Mouse (Mus musculus) forebrain, embryonic 11.5 days (tissue): Measurements from ENCODE around the gene Vmn1r32. TPM values are rescaled to one million over a fixed set of nuclear protein-coding genes. Genes with fewer than 3 reads are reported as not detected.
A peak's percentile ranks its signal among the peaks of the same experiment; 100 is the strongest.

Source experiments
- ATAC-seq: fragments of 200-750 bp; cut with Nextera tagmentation; replicated peaks from 2 replicates; pipeline ENCODE4 v1.8.0; 2017; ENCODE audit warnings: moderate TSS enrichment; ENCODE audit not compliant: low FRiP score
- DNase-seq: peaks from one replicate; pipeline ENCODE4 v3.0.0-alpha.2; 2017; ENCODE audit warnings: low spot score
- H3K27ac ChIP-seq: fragments of 300-500 bp; sonication (generic); 2 replicates; pipeline ENCODE4 v1.5.1; 2014; ENCODE audit warnings: low read depth, low read length
- H3K27me3 ChIP-seq: fragments of 300-500 bp; sonication (generic); 2 replicates; pipeline ENCODE4 v1.6.1; 2014; ENCODE audit warnings: mild to moderate bottlenecking, low read length, mixed read lengths; ENCODE audit not compliant: control insufficient read depth, insufficient read depth
- H3K36me3 ChIP-seq: fragments of 300-500 bp; sonication (generic); 2 replicates; pipeline ENCODE4 v1.6.1; 2014; ENCODE audit warnings: mild to moderate bottlenecking, low read length, moderate library complexity, mixed read lengths; ENCODE audit not compliant: control insufficient read depth, insufficient read depth
- H3K4me1 ChIP-seq: fragments of 300-500 bp; sonication (generic); replicated peaks from 2 replicates; pipeline ENCODE4 v1.6.1; 2014; ENCODE audit warnings: low read length, mixed read lengths; ENCODE audit not compliant: control insufficient read depth, insufficient read depth
- H3K4me2 ChIP-seq: fragments of 300-500 bp; sonication (generic); 2 replicates; pipeline ENCODE4 v1.6.1; 2014; ENCODE audit warnings: low read depth, mild to moderate bottlenecking, low read length, moderate library complexity, mixed read lengths; ENCODE audit not compliant: severe bottlenecking
- H3K4me3 ChIP-seq: fragments of 300-500 bp; sonication (generic); 2 replicates; pipeline ENCODE4 v1.5.1; 2014; ENCODE audit warnings: low read depth, low read length
- H3K9ac ChIP-seq: fragments of 300-500 bp; sonication (generic); 2 replicates; pipeline ENCODE4 v1.6.1; 2014; ENCODE audit warnings: low read length
- H3K9me3 ChIP-seq: fragments of 300-500 bp; sonication (generic); 2 replicates; pipeline ENCODE4 v1.6.1; 2016; ENCODE audit warnings: low read length, mixed read lengths; ENCODE audit not compliant: control insufficient read depth
- WGBS: fragments of 180-500 bp; shearing (Covaris S2); extraction: QIAGEN DNeasy Blood & Tissue Kit; methylation state at CpG from one replicate; pipeline ENCODE4 v1.1.7; 2014; 5-methylcytosine and 5-hydroxymethylcytosine counted together
- polyA plus RNA-seq: library from polyadenylated mRNA; unstranded; fragments of >200 nt; fragmentation: Nextera tagmentation; extraction: Ambion mirVana; gene quantifications from 2 replicates; pipeline ENCODE4 v1.2.1, GENCODE M21; 2014

The Vmn1r32 gene
- polyA plus RNA-seq, result 0.13 and 0.16 TPM in 2 replicates

GRCm38 (mm10) chr6:66559996-66560395 is at the start of gene Vmn1r32:
TSS of gene Vmn1r32 (minus strand) at chr6:66560096.
- 86% methylated on average over 1 of the region's 1 CpGs for WGBS
- ATAC-seq (no peak), DNase-seq (no peak)
- no peaks in the 10 kb centered on the region for H3K36me3 ChIP-seq
- no peaks in the 10 kb centered on the region for H3K27me3 ChIP-seq
- H3K4me3 ChIP-seq, result no peak within 1 kb of the TSS
- H3K4me1 ChIP-seq, result no peaks in the 10 kb centered on the region
- H3K9me3 ChIP-seq, result no peaks in the 10 kb centered on the region
- no peak within 1 kb of the TSS for H3K27ac ChIP-seq
- H3K4me2 ChIP-seq, result no peak within 1 kb of the TSS
- no peak within 1 kb of the TSS for H3K9ac ChIP-seq

DNA sequence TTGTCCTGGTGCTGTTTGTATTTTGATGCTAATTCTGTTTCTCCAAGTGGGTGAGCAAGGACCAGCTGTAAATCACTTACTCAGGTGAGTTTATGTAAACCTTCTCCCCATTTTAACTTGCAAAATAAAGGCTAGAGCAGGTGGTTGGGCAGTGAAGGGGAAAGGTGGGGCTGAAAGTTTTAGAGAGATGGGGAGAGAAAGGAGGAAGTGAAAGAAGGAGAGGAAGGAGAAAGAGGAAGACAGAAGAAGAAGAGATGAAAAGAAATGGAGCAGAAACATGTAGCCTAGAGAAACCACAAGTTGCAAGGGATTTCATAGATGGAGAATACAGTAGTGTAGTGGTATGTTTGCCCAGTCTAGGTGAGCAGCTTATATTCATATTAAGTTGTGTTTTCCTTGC is 35.9 kb upstream of the Vmn1r32 start:
- no peaks in the 10 kb centered on the region for H3K36me3 ChIP-seq
- DNase-seq (no peak), ATAC-seq (no peak)
- H3K9me3 ChIP-seq, result no peaks in the 10 kb centered on the region
- no peak overlapping the region for H3K4me3 ChIP-seq
- H3K4me2 ChIP-seq, result no peak overlapping the region
- H3K27me3 ChIP-seq, result no peaks in the 10 kb centered on the region
- no peak overlapping the region for H3K27ac ChIP-seq
- no peaks in the 10 kb centered on the region for H3K4me1 ChIP-seq
- no peak overlapping the region for H3K9ac ChIP-seq

- ATAC-seq (no peak), DNase-seq (no peak)
- peak overlapping the region; percentile 79 for H3K9ac ChIP-seq
- H3K9me3 ChIP-seq, result no peaks in the 10 kb centered on the region
- no peak overlapping the region for H3K27ac ChIP-seq
- H3K36me3 ChIP-seq, result peaks cover 5% of the 10 kb centered on the region; the same call in 1 of the 2 replicates
- H3K4me3 ChIP-seq, result peak overlapping the region; percentile 70
- peak overlapping the region; percentile 70 for H3K4me2 ChIP-seq
- no peaks in the 10 kb centered on the region for H3K27me3 ChIP-seq
- 20% methylated on average over 7 of the region's 7 CpGs for WGBS
- peaks cover 7% of the 10 kb centered on the region; the same call in 1 of the 2 replicates for H3K4me1 ChIP-seq
Observed at GRCm38 (mm10) chr6:66535966-66536365, 23.9 kb downstream of the Vmn1r32 start.

DNA sequence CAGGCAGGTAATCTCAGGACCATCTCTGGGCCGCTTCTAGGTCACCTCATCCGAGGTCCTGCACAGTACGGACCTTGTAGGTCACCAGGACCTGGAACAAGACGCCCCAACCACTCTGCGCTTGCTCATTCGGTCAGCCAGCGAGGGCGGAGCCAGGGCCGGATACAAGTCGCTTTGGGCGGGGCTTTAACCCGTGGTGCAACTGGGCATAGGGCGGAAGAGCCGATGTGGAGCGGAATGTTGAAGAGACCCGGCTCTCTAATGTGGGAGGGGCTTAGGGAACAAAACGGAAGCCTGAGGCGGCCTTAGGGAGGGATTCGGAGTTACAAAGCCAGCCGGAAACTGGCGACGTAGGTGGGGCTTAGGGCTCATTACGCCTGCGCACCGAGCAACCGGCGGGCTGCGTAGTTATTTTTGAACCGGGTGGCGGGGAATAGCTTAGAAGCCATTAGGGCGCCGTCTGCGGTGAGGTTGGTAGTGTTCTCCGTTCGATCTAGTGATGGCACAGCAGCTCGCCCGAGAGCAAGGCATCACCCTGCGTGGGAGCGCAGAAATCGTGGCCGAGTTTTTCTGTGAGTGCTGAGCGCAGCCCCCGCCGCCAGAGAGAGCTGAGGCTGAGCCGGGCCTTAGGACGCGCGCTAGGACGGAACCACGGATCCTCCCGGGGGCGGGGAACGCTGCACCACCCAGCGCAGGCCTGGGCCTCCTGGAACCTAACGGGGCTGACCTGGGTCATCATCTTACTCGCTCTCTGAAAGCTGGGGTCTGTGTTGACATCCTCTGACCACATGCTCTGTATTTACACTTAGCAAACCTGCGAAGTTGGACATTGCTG is 24.7 kb downstream of the Vmn1r32 start, which contains the start of gene Mad2l1:
Gene Mad2l1, plus strand, starts transcription at position 363 of the 835 bp plus-strand sequence.
- Histone ChIP-seq H3K9me3 (no peaks in the 10 kb centered on the region), H3K4me3 (peak within 1 kb of the TSS; percentile 70)

DNA sequence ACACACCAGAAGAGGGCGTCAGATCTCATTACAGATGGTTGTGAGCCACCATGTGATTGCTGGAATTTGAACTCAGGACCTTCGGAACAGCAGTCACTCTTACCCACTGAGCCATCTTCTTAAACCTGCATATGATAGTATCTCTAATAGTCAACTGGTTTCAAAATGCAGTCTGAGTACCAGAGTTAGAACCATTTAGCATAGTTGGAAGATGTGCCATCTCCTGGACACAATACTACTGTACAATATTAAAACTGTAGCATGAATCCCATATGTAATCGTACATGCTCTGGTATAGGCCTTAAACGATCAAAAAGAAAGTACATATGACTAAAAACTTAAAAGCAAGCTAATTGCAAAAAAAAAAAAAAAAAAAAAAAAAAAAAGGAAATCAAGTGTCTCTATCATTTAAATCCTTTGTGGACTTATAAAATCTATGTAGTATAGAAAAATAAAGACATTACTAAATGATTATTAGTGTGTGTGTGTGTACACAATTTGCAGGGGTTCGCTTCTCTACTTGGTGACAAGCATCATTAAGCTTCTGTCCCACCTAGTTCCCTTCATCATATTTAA is 25.4 kb downstream of the Vmn1r32 start:
- ATAC-seq, result no peak
- H3K4me3 ChIP-seq, result peak overlapping the region; percentile 70
- peaks cover 4% of the 10 kb centered on the region; the same call in 1 of the 2 replicates for H3K36me3 ChIP-seq
- peak overlapping the region; percentile 58 for H3K9ac ChIP-seq
- no peaks in the 10 kb centered on the region for H3K27me3 ChIP-seq
- DNase-seq, result no peak
- WGBS, result 80% methylated on average over 5 of the region's 5 CpGs
- peak overlapping the region; percentile 58 for H3K4me2 ChIP-seq
- H3K27ac ChIP-seq, result peak overlapping the region; percentile 46; the same call in 1 of the 2 replicates
- no peaks in the 10 kb centered on the region for H3K9me3 ChIP-seq
- H3K4me1 ChIP-seq, result peaks cover 7% of the 10 kb centered on the region; the same call in 1 of the 2 replicates

More for the DNA sequence above, 24.7 kb downstream of the Vmn1r32 start, which contains the start of gene Mad2l1:
- Histone ChIP-seq H3K27me3 (no peaks in the 10 kb centered on the region), H3K9ac (peak within 1 kb of the TSS; percentile 79), H3K4me1 (peaks cover 7% of the 10 kb centered on the region; the same call in 1 of the 2 replicates), H3K4me2 (peak within 1 kb of the TSS; percentile 70), H3K36me3 (peaks cover 5% of the 10 kb centered on the region; the same call in 1 of the 2 replicates), H3K27ac (peak within 1 kb of the TSS; percentile 66)
- under 1% methylated on average over 57 of the region's 57 CpGs for WGBS
- DNase-seq (peak; percentile 95), ATAC-seq (peak; percentile 99)

- WGBS, result 40% methylated on average over 3 of the region's 3 CpGs
- Histone ChIP-seq H3K36me3 (no peaks in the 10 kb centered on the region), H3K9me3 (no peaks in the 10 kb centered on the region), H3K4me3 (no peak overlapping the region), H3K4me1 (peaks cover 7% of the 10 kb centered on the region; the same call in 1 of the 2 replicates), H3K4me2 (no peak overlapping the region), H3K9ac (no peak overlapping the region), H3K27ac (no peak overlapping the region), H3K27me3 (no peaks in the 10 kb centered on the region)
- ATAC-seq (no peak), DNase-seq (no peak)
Observed at GRCm38 (mm10) chr6:66533241-66533640, 26.7 kb downstream of the Vmn1r32 start.

- ATAC-seq (no peak), DNase-seq (no peak)
- Histone ChIP-seq H3K27ac (no peak overlapping the region), H3K36me3 (no peaks in the 10 kb centered on the region), H3K27me3 (no peaks in the 10 kb centered on the region), H3K9ac (no peak overlapping the region), H3K4me1 (no peaks in the 10 kb centered on the region), H3K9me3 (no peaks in the 10 kb centered on the region), H3K4me3 (no peak overlapping the region), H3K4me2 (no peak overlapping the region)
- 96% methylated on average over 10 of the region's 10 CpGs for WGBS
Observed at GRCm38 (mm10) chr6:66528386-66528785, 31.5 kb downstream of the Vmn1r32 start.

DNA sequence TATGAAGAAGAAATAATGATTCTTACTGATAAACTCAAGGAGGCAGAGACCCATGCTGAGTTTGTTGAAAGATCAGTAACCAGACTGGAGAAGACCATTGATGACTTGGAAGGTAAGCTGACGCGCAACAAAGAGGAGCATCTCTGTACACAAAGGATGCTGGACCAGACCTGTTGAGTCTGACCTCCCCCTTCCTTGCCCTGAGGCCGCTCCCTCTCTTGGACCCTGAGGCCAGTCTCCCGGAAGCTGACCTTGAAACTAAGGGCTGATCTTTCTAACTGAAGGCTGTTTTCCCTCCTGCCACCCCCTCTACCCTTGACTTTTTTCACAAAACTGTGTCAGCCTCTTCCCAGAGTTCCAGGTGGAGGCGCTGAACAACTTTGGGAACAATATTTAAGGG is 43.5 kb downstream of the Vmn1r32 start:
- no peak for DNase-seq
- Histone ChIP-seq H3K27me3 (no peaks in the 10 kb centered on the region), H3K27ac (no peak overlapping the region), H3K9me3 (no peaks in the 10 kb centered on the region), H3K9ac (no peak overlapping the region), H3K36me3 (no peaks in the 10 kb centered on the region), H3K4me2 (no peak overlapping the region), H3K4me3 (no peak overlapping the region), H3K4me1 (no peaks in the 10 kb centered on the region)
- 93% methylated on average over 5 of the region's 5 CpGs for WGBS
- ATAC-seq, result no peak
